Mouse (Mus musculus): ENCODE measurements around the gene Corin.

- TF ChIP-seq MAFK (IDR thresholded peaks at IDR 0.05; ENCODE audit: insufficient read depth, low read depth, low read length) (no peak), ZNF384 (IDR thresholded peaks at IDR 0.05; ENCODE audit: low read depth, low read length) (no peak), CHD2 (IDR thresholded peaks at IDR 0.05; ENCODE audit: low read depth, low read length) (no peak), ZC3H11A (IDR thresholded peaks at IDR 0.05; ENCODE audit: borderline replicate concordance, low read depth, low read length) (no peak)
These were observed 174.8 kb downstream of the Corin start for GRCm38 (mm10) chr5:72329453-72329852.
